Mouse (Mus musculus): ENCODE results near the gene Crlf3. TPM values are rescaled to one million over a fixed set of nuclear protein-coding genes. Genes with fewer than 3 reads are reported as not detected.
"Not testable (repeated sequence)": the region's sequence is repeated elsewhere in the genome, so short reads cannot be mapped to it uniquely, and the experiment has no call there.

The Crlf3 gene
- polyA plus RNA-seq, 1 experiment from 2014 or later = 13.2 TPM

DNA sequence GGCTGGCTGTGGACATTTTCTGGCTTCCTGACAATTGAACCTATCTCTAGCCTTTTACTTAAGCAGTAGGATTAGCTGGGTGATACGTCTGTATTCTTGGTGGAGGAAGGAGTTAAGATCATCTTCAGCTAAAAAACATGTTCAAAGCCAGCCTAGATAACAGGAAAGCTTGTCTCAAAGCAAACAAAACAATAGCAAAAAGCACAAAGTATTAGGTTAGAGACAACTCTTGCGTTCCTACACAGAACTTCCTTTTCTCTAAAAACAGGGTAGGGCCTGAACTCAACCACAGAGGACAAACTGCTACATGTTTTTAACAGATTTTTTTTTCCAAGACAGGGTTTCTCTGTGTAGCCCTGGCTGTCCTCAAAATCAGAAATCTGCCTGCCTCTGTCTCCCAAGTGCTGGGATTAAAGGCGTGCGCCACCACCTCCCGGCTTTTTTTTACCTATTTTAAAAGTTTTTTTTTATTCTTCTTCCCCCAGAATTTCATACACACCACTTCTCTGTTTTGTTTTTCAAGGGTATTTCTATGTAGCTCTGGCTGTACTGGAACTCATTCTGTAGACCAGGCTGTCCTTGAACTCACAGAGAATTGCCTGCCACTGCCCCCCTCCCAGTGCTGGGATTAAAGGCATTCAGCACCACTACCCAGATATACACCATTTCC, 5.0 kb downstream of the Crlf3 start:
- H3K4me2 ChIP-seq (replicated peaks; ENCODE audit: low read depth) = no peak overlapping the region
- H3K4me3 ChIP-seq (ENCODE audit: low read depth, low read length) = no peak overlapping the region
- H3K27ac ChIP-seq (replicated peaks) = no peak overlapping the region
- no peaks in the 10 kb centered on the region for H3K36me3 ChIP-seq (ENCODE audit: control insufficient read depth, insufficient read depth, low read length)
- H3K9ac ChIP-seq (ENCODE audit: low read length) = no peak overlapping the region
- H3K9me3 ChIP-seq (ENCODE audit: control insufficient read depth, low read length) = no peaks in the 10 kb centered on the region
- TF ChIP-seq EP300 (optimal IDR thresholded peaks at IDR 0.05) = no peak
- no peak for TF ChIP-seq CTCF (IDR thresholded peaks at IDR 0.05; ENCODE audit: low read depth)
- no peak for DNase-seq (ENCODE audit: low spot score)
- H3K27me3 ChIP-seq (ENCODE audit: control insufficient read depth, insufficient read depth, low read length) = no peaks in the 10 kb centered on the region
- H3K4me1 ChIP-seq (replicated peaks; ENCODE audit: control insufficient read depth, insufficient read depth) = no peaks in the 10 kb centered on the region
- 90% methylated on average over 5 of the region's 5 CpGs for WGBS
- ATAC-seq (ENCODE audit: low FRiP score, low TSS enrichment) = no peak

- Histone ChIP-seq H3K36me3 (ENCODE audit: control insufficient read depth, insufficient read depth, low read length) (no peaks in the 10 kb centered on the region), H3K4me3 (ENCODE audit: low read depth, low read length) (no peak overlapping the region), H3K4me1 (replicated peaks; ENCODE audit: control insufficient read depth, insufficient read depth) (no peaks in the 10 kb centered on the region), H3K27me3 (ENCODE audit: control insufficient read depth, insufficient read depth, low read length) (no peaks in the 10 kb centered on the region), H3K9ac (ENCODE audit: low read length) (no peak overlapping the region), H3K27ac (replicated peaks) (no peak overlapping the region), H3K9me3 (ENCODE audit: control insufficient read depth, low read length) (no peaks in the 10 kb centered on the region), H3K4me2 (replicated peaks; ENCODE audit: low read depth) (no peak overlapping the region)
- TF ChIP-seq CTCF (IDR thresholded peaks at IDR 0.05; ENCODE audit: low read depth) = no peak
- TF ChIP-seq EP300 (optimal IDR thresholded peaks at IDR 0.05) = no peak
- no peak for DNase-seq (ENCODE audit: low spot score)
- 86% methylated on average over 3 of the region's 3 CpGs for WGBS
- no peak for ATAC-seq (ENCODE audit: low FRiP score, low TSS enrichment)
These were observed 8.4 kb downstream of the Crlf3 start for GRCm38 (mm10) chr11:80072365-80072764.

GRCm38 (mm10) chr11:80071039-80071438, 9.8 kb downstream of the Crlf3 start:
- no peak for DNase-seq (ENCODE audit: low spot score)
- WGBS = 84% methylated on average over 2 of the region's 2 CpGs
- Histone ChIP-seq H3K4me3 (ENCODE audit: low read depth, low read length) (no peak overlapping the region), H3K4me1 (replicated peaks; ENCODE audit: control insufficient read depth, insufficient read depth) (no peaks in the 10 kb centered on the region), H3K9ac (ENCODE audit: low read length) (no peak overlapping the region), H3K27me3 (ENCODE audit: control insufficient read depth, insufficient read depth, low read length) (no peaks in the 10 kb centered on the region), H3K27ac (replicated peaks) (no peak overlapping the region), H3K4me2 (replicated peaks; ENCODE audit: low read depth) (no peak overlapping the region), H3K9me3 (ENCODE audit: control insufficient read depth, low read length) (no peaks in the 10 kb centered on the region), H3K36me3 (ENCODE audit: control insufficient read depth, insufficient read depth, low read length) (no peaks in the 10 kb centered on the region)
- ATAC-seq (ENCODE audit: low FRiP score, low TSS enrichment) = no peak
- no peak for TF ChIP-seq EP300 (optimal IDR thresholded peaks at IDR 0.05)
- no peak for TF ChIP-seq CTCF (IDR thresholded peaks at IDR 0.05; ENCODE audit: low read depth)

DNA sequence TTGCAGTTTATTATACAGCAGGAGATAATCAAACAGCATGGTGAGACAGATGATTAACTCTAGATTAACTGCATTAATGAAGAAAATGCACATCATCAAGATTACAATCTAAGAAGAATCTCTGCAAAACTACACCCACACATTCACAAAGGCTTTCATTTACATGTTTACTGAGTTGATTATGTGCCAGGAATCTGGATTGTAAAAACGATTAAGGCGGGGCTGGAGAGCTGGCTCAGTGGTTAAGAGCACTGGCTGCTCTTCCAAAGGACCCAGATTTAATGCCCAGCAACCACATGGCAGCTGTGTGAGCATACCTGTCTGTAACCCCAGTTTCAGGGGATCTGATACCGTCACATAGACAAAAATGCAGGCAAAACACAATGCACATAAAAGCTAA, 11.0 kb downstream of the Crlf3 start:
- H3K27ac ChIP-seq (replicated peaks) = no peak overlapping the region
- 60% methylated on average over 3 of the region's 3 CpGs for whole genome bisulfite sequencing
- DNase-seq (ENCODE audit: low spot score) (no peak), ATAC-seq (ENCODE audit: low FRiP score, low TSS enrichment) (no peak)
- no peaks in the 10 kb centered on the region for H3K9me3 ChIP-seq (ENCODE audit: control insufficient read depth, low read length)
- TF ChIP-seq EP300 (optimal IDR thresholded peaks at IDR 0.05) = no peak
- TF ChIP-seq CTCF (IDR thresholded peaks at IDR 0.05; ENCODE audit: low read depth) = no peak
- H3K27me3 ChIP-seq (ENCODE audit: control insufficient read depth, insufficient read depth, low read length) = no peaks in the 10 kb centered on the region
- no peak overlapping the region for H3K4me2 ChIP-seq (replicated peaks; ENCODE audit: low read depth)
- no peaks in the 10 kb centered on the region for H3K36me3 ChIP-seq (ENCODE audit: control insufficient read depth, insufficient read depth, low read length)
- no peak overlapping the region for H3K4me3 ChIP-seq (ENCODE audit: low read depth, low read length)
- H3K4me1 ChIP-seq (replicated peaks; ENCODE audit: control insufficient read depth, insufficient read depth) = no peaks in the 10 kb centered on the region
- no peak overlapping the region for H3K9ac ChIP-seq (ENCODE audit: low read length)

- no peak overlapping the region for H3K27ac ChIP-seq (replicated peaks)
- ATAC-seq (ENCODE audit: low FRiP score, low TSS enrichment) (no peak), DNase-seq (ENCODE audit: low spot score) (no peak)
- H3K27me3 ChIP-seq (ENCODE audit: control insufficient read depth, insufficient read depth, low read length) = no peaks in the 10 kb centered on the region
- 79% methylated on average over 5 of the region's 5 CpGs for WGBS
- H3K9me3 ChIP-seq (ENCODE audit: control insufficient read depth, low read length) = no peaks in the 10 kb centered on the region
- no peak overlapping the region for H3K4me3 ChIP-seq (ENCODE audit: low read depth, low read length)
- H3K36me3 ChIP-seq (ENCODE audit: control insufficient read depth, insufficient read depth, low read length) = no peaks in the 10 kb centered on the region
- no peak overlapping the region for H3K4me2 ChIP-seq (replicated peaks; ENCODE audit: low read depth)
- no peak for TF ChIP-seq EP300 (optimal IDR thresholded peaks at IDR 0.05)
- TF ChIP-seq CTCF (IDR thresholded peaks at IDR 0.05; ENCODE audit: low read depth) = no peak
- no peaks in the 10 kb centered on the region for H3K4me1 ChIP-seq (replicated peaks; ENCODE audit: control insufficient read depth, insufficient read depth)
- no peak overlapping the region for H3K9ac ChIP-seq (ENCODE audit: low read length)
These were observed 13.2 kb downstream of the Crlf3 start for GRCm38 (mm10) chr11:80067558-80067957.

- H3K9me3 ChIP-seq (ENCODE audit: control insufficient read depth, low read length); ATAC-seq (ENCODE audit: low FRiP score, low TSS enrichment); H3K4me3 ChIP-seq (ENCODE audit: low read depth, low read length); H3K36me3 ChIP-seq (ENCODE audit: control insufficient read depth, insufficient read depth, low read length); H3K9ac ChIP-seq (ENCODE audit: low read length); H3K4me1 ChIP-seq (replicated peaks; ENCODE audit: control insufficient read depth, insufficient read depth); H3K4me2 ChIP-seq (replicated peaks; ENCODE audit: low read depth); H3K27ac ChIP-seq (replicated peaks); H3K27me3 ChIP-seq (ENCODE audit: control insufficient read depth, insufficient read depth, low read length); DNase-seq (ENCODE audit: low spot score): not testable (repeated sequence)
- WGBS = 85% methylated on average over 4 of the region's 4 CpGs
- peak; percentile 33 for TF ChIP-seq CTCF (IDR thresholded peaks at IDR 0.05; ENCODE audit: low read depth)
These were observed 14.4 kb downstream of the Crlf3 start for GRCm38 (mm10) chr11:80066373-80066772.
